Comparison of ENCODE assay signal across 21 mouse cellular contexts in genomic region chr5:37222316-37222715, GRCm38 (mm10). TPM values are rescaled to one million over a fixed set of nuclear protein-coding genes. Genes with fewer than 3 reads are reported as not detected.
A peak's percentile ranks its signal among the peaks of the same experiment; 100 is the strongest.
DNase-seq lines count a peak whose midpoint lies in the region; ATAC-seq and TF ChIP-seq lines count a peak whose summit lies in the region.
"Had no signal": no experiment of that assay in that cellular context is flagged by ENCODE, and none has a peak within 500 bp of the region (broad histone marks: within the 10 kb centered on the region; RNA-seq: fewer than 3 reads in every experiment).

No protein-coding gene starts in this region.

- no peak overlapping the region for H3K4me3 ChIP-seq in hindbrain, embryonic 11.5 days (ENCODE audit: low read depth, low read length)
- no peak overlapping the region for H3K4me3 ChIP-seq in hindbrain, embryonic 16.5 days (ENCODE audit: low read length)
- no peak overlapping the region for H3K4me3 ChIP-seq in midbrain, embryonic 13.5 days (replicated peaks)
- H3K4me3 ChIP-seq in midbrain, postnatal 0 days (ENCODE audit: low read depth, low read length): no peak overlapping the region
- H3K4me3 ChIP-seq in hindbrain, embryonic 13.5 days: no peak overlapping the region
- H3K4me3 ChIP-seq in neural tube, embryonic 13.5 days: no peak overlapping the region
- H3K4me3 ChIP-seq: embryonic facial prominence, embryonic 10.5 days; forebrain, embryonic 13.5 days; gastrocnemius, adult 2 months; heart, embryonic 12.5 days had no signal

- no peaks in the 10 kb centered on the region for H3K36me3 ChIP-seq in hindbrain, embryonic 11.5 days (ENCODE audit: control insufficient read depth, insufficient read depth, low read length)
- no peaks in the 10 kb centered on the region for H3K36me3 ChIP-seq in hindbrain, embryonic 16.5 days (ENCODE audit: control insufficient read depth, insufficient read depth, low read length)
- H3K36me3 ChIP-seq in midbrain, embryonic 13.5 days: no peaks in the 10 kb centered on the region
- no peaks in the 10 kb centered on the region for H3K36me3 ChIP-seq in midbrain, postnatal 0 days (ENCODE audit: insufficient read depth, low read length)
- no peaks in the 10 kb centered on the region for H3K36me3 ChIP-seq in hindbrain, embryonic 13.5 days
- no peaks in the 10 kb centered on the region for H3K36me3 ChIP-seq in neural tube, embryonic 13.5 days
- H3K36me3 ChIP-seq: embryonic facial prominence, embryonic 10.5 days; heart, embryonic 12.5 days had no signal

- peak overlapping the region; percentile 89 for H3K27ac ChIP-seq in hindbrain, embryonic 11.5 days (ENCODE audit: low read depth, low read length)
- H3K27ac ChIP-seq in hindbrain, embryonic 16.5 days (ENCODE audit: low read depth, low read length): no peak overlapping the region
- H3K27ac ChIP-seq in midbrain, embryonic 13.5 days: peak overlapping the region; percentile 19; the same call in 1 of the 2 replicates
- no peak overlapping the region for H3K27ac ChIP-seq in midbrain, postnatal 0 days (ENCODE audit: low read depth, low read length)
- H3K27ac ChIP-seq in hindbrain, embryonic 13.5 days: peak overlapping the region; percentile 73
- H3K27ac ChIP-seq in neural tube, embryonic 13.5 days (replicated peaks): peak overlapping the region; percentile 81
- H3K27ac ChIP-seq: embryonic facial prominence, embryonic 10.5 days; forebrain, embryonic 13.5 days; gastrocnemius, adult 2 months had no signal

- TF ChIP-seq CTCF in midbrain, postnatal 0 days (IDR thresholded peaks at IDR 0.05): no peak

- no peaks in the 10 kb centered on the region; the same call in 1 of the 2 replicates for H3K4me1 ChIP-seq in hindbrain, embryonic 11.5 days (replicated peaks; ENCODE audit: control insufficient read depth, insufficient read depth, low read length)
- H3K4me1 ChIP-seq in hindbrain, embryonic 16.5 days (ENCODE audit: control insufficient read depth, insufficient read depth, low read depth, low read length): no peaks in the 10 kb centered on the region; the same call in 1 of the 2 replicates
- H3K4me1 ChIP-seq in midbrain, embryonic 13.5 days (replicated peaks): peaks cover 27% of the 10 kb centered on the region
- H3K4me1 ChIP-seq in midbrain, postnatal 0 days (ENCODE audit: insufficient read depth, low read length): no peaks in the 10 kb centered on the region
- H3K4me1 ChIP-seq in hindbrain, embryonic 13.5 days (replicated peaks): peaks cover 39% of the 10 kb centered on the region
- peaks cover 45% of the 10 kb centered on the region for H3K4me1 ChIP-seq in neural tube, embryonic 13.5 days (replicated peaks)

- no peaks in the 10 kb centered on the region for H3K27me3 ChIP-seq in hindbrain, embryonic 11.5 days (ENCODE audit: control insufficient read depth, insufficient read depth, low read length)
- no peaks in the 10 kb centered on the region for H3K27me3 ChIP-seq in hindbrain, embryonic 16.5 days (replicated peaks; ENCODE audit: control insufficient read depth, insufficient read depth, low read length)
- 0 out of 2 replicates have a peak, but pooled peaks cover 4% of the 10 kb centered on the region for H3K27me3 ChIP-seq in midbrain, embryonic 13.5 days
- H3K27me3 ChIP-seq in midbrain, postnatal 0 days (ENCODE audit: insufficient read depth, low read length): no peaks in the 10 kb centered on the region
- H3K27me3 ChIP-seq in hindbrain, embryonic 13.5 days: no peaks in the 10 kb centered on the region
- H3K27me3 ChIP-seq in neural tube, embryonic 13.5 days: no peaks in the 10 kb centered on the region

- no peak for DNase-seq in hindbrain, embryonic 11.5 days (ENCODE audit: low spot score)
- DNase-seq in midbrain, postnatal 0 days (ENCODE audit: low spot score): no peak
- no peak for DNase-seq in urinary bladder, postnatal 4 days (ENCODE audit: low spot score in 2 of 2)
- DNase-seq in adrenal gland, postnatal 25 days: no peak
- DNase-seq: adrenal gland, postnatal 14 days; cerebellum, adult 2 months; cerebellum, postnatal 10 days; forebrain, postnatal 0 days; gastrocnemius, adult 2 months; gastrocnemius, postnatal 25 days had no signal

- ATAC-seq in hindbrain, embryonic 11.5 days (ENCODE audit: low FRiP score): peak; percentile 52
- ATAC-seq in hindbrain, embryonic 16.5 days: no peak
- ATAC-seq in midbrain, embryonic 13.5 days: no peak
- no peak for ATAC-seq in midbrain, postnatal 0 days (ENCODE audit: low FRiP score)
- 0 out of 2 replicates have a peak, but pooled peaks have one; percentile 26 for ATAC-seq in hindbrain, embryonic 13.5 days (ENCODE audit: low FRiP score)
- 0 out of 2 replicates have a peak, but pooled peaks have one; percentile 28 for ATAC-seq in neural tube, embryonic 13.5 days (ENCODE audit: low read depth)
- ATAC-seq: activated CD4-positive, CD25-positive, alpha-beta regulatory T cell, adult 4 months; forebrain, embryonic 13.5 days; Patski had no signal

- no peak overlapping the region for H3K9ac ChIP-seq in hindbrain, embryonic 11.5 days (ENCODE audit: low read depth, low read length)
- no peak overlapping the region for H3K9ac ChIP-seq in hindbrain, embryonic 16.5 days (ENCODE audit: low read depth, low read length)
- H3K9ac ChIP-seq in midbrain, embryonic 13.5 days (replicated peaks): 0 out of 2 replicates have a peak overlapping the region, but pooled peaks have one; percentile 19
- H3K9ac ChIP-seq in midbrain, postnatal 0 days (replicated peaks; ENCODE audit: low read length, poor library complexity, severe bottlenecking): no peak overlapping the region
- no peak overlapping the region for H3K9ac ChIP-seq in hindbrain, embryonic 13.5 days
- no peak overlapping the region for H3K9ac ChIP-seq in neural tube, embryonic 13.5 days
- H3K9ac ChIP-seq: forebrain, embryonic 13.5 days; forebrain, postnatal 0 days; heart, embryonic 12.5 days had no signal

- 50% methylated on average over 8 of the region's 8 CpGs for WGBS in hindbrain, embryonic 11.5 days
- WGBS in hindbrain, embryonic 16.5 days: 42% methylated on average over 8 of the region's 8 CpGs
- WGBS in midbrain, embryonic 13.5 days: 48% methylated on average over 8 of the region's 8 CpGs
- 44% methylated on average over 8 of the region's 8 CpGs for WGBS in midbrain, postnatal 0 days
- 43% methylated on average over 8 of the region's 8 CpGs for WGBS in hindbrain, embryonic 13.5 days
- WGBS in neural tube, embryonic 13.5 days: 26% methylated on average over 8 of the region's 8 CpGs

- H3K4me2 ChIP-seq in hindbrain, embryonic 11.5 days (replicated peaks; ENCODE audit: low read depth, low read length): no peak overlapping the region
- H3K4me2 ChIP-seq in hindbrain, embryonic 16.5 days (ENCODE audit: low read length): no peak overlapping the region
- H3K4me2 ChIP-seq in midbrain, embryonic 13.5 days (replicated peaks): no peak overlapping the region
- no peak overlapping the region for H3K4me2 ChIP-seq in midbrain, postnatal 0 days (ENCODE audit: low read depth, low read length, poor library complexity, severe bottlenecking)
- H3K4me2 ChIP-seq in hindbrain, embryonic 13.5 days: no peak overlapping the region
- H3K4me2 ChIP-seq in neural tube, embryonic 13.5 days: no peak overlapping the region
- H3K4me2 ChIP-seq: forebrain, embryonic 13.5 days; heart, embryonic 12.5 days had no signal

- no peaks in the 10 kb centered on the region for H3K9me3 ChIP-seq in hindbrain, embryonic 11.5 days (ENCODE audit: control insufficient read depth, low read length)
- H3K9me3 ChIP-seq in hindbrain, embryonic 16.5 days (ENCODE audit: control insufficient read depth, low read length): no peaks in the 10 kb centered on the region
- H3K9me3 ChIP-seq in midbrain, embryonic 13.5 days: no peaks in the 10 kb centered on the region
- no peaks in the 10 kb centered on the region for H3K9me3 ChIP-seq in midbrain, postnatal 0 days (ENCODE audit: low read length)
- H3K9me3 ChIP-seq in hindbrain, embryonic 13.5 days: no peaks in the 10 kb centered on the region
- H3K9me3 ChIP-seq in neural tube, embryonic 13.5 days: no peaks in the 10 kb centered on the region
- H3K9me3 ChIP-seq: embryonic facial prominence, embryonic 10.5 days; forebrain, embryonic 13.5 days; heart, embryonic 12.5 days had no signal

RNA-seq across cellular contexts. Expression of gene Crmp1, which starts 19.4 kb away (rescaled TPM):
- 340 and 413 TPM in 2 replicates for polyA plus RNA-seq in hindbrain, embryonic 11.5 days (2014; fragmentation: Nextera tagmentation; extraction: Ambion mirVana)
- polyA plus RNA-seq in hindbrain, embryonic 16.5 days (2015; fragmentation: Nextera tagmentation; extraction: Ambion mirVana): 851 and 939 TPM in 2 replicates
- 711 and 713 TPM in 2 replicates for polyA plus RNA-seq in midbrain, embryonic 13.5 days (2015; fragmentation: Nextera tagmentation; extraction: Ambion mirVana)
- total RNA-seq in midbrain, postnatal 0 days (2014; rRNA removed): 954 and 1,050 TPM in 2 replicates
- 851 and 872 TPM in 2 replicates for polyA plus RNA-seq in midbrain, postnatal 0 days (2015; fragmentation: Nextera tagmentation; extraction: Ambion mirVana)
- 750 and 790 TPM in 2 replicates for polyA plus RNA-seq in hindbrain, embryonic 13.5 days (2015; fragmentation: Nextera tagmentation; extraction: Ambion mirVana)
- polyA plus RNA-seq in neural tube, embryonic 13.5 days (2015; fragmentation: Nextera tagmentation; extraction: Ambion mirVana): 739 and 776 TPM in 2 replicates
- total RNA-seq in adrenal gland, postnatal 25 days (2021): 5.0 and 9.5 TPM in 2 replicates
- total RNA-seq: granulocyte monocyte progenitor cell, adult 5-6 weeks; MEL had no signal

Comparison
In these comparisons a context has a peak if more than half of its experiments do, and no peak if none do; other contexts are left out.
1. ATAC-seq: peak in hindbrain, embryonic 11.5 days (single experiment), hindbrain, embryonic 13.5 days (single experiment) and neural tube, embryonic 13.5 days (single experiment); none in hindbrain, embryonic 16.5 days (single experiment), midbrain, embryonic 13.5 days (single experiment) and midbrain, postnatal 0 days (single experiment).
2. H3K27ac ChIP-seq: peak in hindbrain, embryonic 11.5 days (single experiment), midbrain, embryonic 13.5 days (single experiment), hindbrain, embryonic 13.5 days (single experiment) and neural tube, embryonic 13.5 days (single experiment); none in hindbrain, embryonic 16.5 days (single experiment) and midbrain, postnatal 0 days (single experiment).